Mouse (Mus musculus) heart, adult 18-20 months (tissue): ENCODE measurements around the gene Wwox. TPM values are rescaled to one million over a fixed set of nuclear protein-coding genes. Genes with fewer than 3 reads are reported as not detected.

Experiments
- DNase-seq, 2 experiments: peaks; one replicate each; pipeline ENCODE4 v3.0.0; 2021 to 2022; ENCODE audit warnings: mixed read lengths in 1 of 2
- total RNA-seq, 2 experiments: library from RNA; stranded (reverse); gene quantifications; 2 replicates each; pipeline ENCODE4 v1.2.3; 2021

Gene Wwox
- total RNA-seq, 2 experiments from 2014 or later: 3.8 to 5.3 TPM

- DNase-seq: no peak
Observed at GRCm38 (mm10) chr8:114902584-114902983, 463.1 kb downstream of the Wwox start.

DNA sequence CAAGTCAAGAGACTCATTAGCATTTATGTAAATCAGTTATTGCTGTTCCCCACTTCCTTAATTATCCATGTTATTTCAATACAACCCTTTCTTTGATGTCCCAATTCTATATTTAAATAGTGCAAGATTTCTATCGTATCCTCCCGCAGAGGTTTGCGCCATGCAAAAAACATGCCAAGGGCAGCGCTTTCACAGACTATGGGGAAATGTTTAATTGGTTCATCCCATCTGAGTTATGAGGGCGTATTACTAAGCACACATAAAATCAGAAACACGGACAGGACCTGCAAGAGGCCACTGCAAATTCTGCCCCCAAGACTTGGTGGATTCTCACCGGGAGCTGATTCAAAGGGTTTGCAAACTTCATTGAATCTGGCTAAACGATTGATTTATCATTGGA is 468.6 kb downstream of the Wwox start:
- no peak for DNase-seq

DNA sequence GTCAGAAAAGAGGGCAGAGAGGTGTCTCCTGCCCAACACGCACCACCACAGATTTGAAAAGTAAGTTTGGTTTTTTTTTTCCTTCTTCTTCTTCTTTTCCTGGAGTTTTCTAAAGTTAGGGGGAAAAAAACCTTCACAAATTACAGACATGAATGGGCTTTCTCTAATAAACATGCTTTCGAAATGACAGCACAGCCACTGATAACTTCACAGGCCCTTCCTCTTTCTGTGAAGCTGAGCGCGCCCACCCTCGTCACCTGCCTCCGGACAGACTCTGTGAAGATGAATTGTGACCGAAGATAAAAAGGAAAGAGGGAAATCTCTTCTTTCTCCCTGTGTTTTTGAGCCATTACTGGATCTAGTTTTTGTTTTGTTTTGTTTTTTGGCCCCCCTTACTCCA is 469.1 kb downstream of the Wwox start:
- DNase-seq: no peak

- DNase-seq: no peak
Observed at GRCm38 (mm10) chr8:114909146-114909545, 469.7 kb downstream of the Wwox start.

- no peak for DNase-seq
Observed at GRCm38 (mm10) chr8:114911031-114911580, 471.7 kb downstream of the Wwox start.

DNA sequence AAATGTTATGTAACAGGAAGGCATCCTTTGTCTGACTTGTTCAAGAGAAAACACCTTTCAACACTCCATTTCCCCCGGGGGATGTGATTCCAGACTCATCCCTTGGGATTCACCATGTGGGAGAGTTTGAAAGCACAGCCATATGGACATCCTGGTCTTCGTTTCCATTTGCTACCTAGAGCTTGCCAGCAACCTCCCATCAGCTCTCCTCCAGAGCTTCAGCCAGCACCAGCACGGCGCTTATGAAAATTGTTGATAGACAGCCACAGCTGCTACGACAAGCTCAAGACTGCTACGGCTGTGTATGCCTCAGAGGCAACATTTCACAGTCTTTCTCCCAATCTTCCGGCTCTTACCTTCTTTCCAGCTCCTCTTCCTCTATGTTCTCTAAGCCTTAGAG is 484.2 kb downstream of the Wwox start:
- peak; percentile 28 to 47 for DNase-seq

- DNase-seq: no peak
Observed at GRCm38 (mm10) chr8:114927412-114927811, 488.0 kb downstream of the Wwox start.

DNA sequence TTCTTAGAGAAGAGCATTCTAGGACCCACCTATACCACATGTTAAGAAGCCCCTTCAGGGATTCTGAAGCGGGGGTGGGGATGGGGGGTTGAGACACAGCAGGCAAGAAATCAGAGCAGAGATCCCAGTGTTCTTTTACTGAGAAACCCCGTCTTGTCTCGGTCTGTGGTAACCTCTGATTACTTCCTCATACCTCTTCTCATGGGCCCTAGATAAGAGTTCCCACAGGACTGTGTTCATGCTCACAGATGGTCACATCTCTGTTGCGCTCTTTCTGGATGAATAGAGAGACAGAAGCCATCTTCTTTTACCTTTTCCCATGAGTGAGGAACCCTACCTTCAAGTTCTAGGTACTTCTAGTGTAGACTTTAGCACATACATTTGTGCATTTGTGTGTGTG is 488.5 kb downstream of the Wwox start:
- DNase-seq: no peak

GRCm38 (mm10) chr8:114929597-114929996 is 490.1 kb downstream of the Wwox start:
- DNase-seq: no peak

GRCm38 (mm10) chr8:114932071-114932630 is 492.7 kb downstream of the Wwox start:
- no peak for DNase-seq

DNA sequence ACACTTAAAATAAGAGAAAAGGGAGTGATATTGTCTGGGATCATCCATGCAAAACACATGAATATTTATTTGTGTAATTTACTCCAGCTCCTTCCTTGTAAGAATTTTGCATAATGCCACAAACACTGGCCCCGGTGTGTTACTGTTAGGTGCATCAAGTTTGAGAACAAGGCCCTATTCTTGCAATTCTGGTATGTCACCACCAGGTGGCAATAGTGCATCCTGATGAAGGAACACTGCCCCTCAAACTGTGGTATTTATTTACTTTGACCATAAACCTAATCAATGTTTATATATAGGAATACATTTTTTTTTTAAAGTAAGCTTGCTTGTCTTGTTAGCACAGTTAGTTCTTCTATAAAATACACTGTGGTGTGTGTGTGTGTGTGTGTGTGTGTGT is 493.8 kb downstream of the Wwox start:
- DNase-seq: peak in 1 of 2 experiments; percentile 51

DNA sequence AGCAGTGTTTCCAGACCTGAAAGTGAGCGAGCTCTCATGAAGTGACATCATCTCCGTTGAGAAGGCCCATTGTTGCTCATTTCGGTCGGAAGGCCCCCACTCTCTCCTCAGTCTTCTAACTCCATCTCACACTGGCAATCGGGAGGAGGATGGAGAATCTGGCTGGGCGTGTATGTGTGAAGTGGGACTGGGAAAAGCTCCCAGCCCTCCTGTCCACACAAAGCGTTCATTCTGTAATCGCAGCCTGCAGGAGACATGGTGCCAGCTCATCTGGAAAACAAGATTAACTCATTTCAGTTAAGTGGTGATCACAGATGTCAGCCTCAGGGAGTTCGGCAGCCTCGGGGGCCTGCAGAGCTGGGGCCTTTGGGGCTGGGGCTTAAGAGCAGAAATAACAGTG is 497.4 kb downstream of the Wwox start:
- peak; percentile 10 to 17 for DNase-seq

GRCm38 (mm10) chr8:114939338-114939737 is 499.9 kb downstream of the Wwox start:
- no peak for DNase-seq

- no peak for DNase-seq
Observed at GRCm38 (mm10) chr8:114941096-114941495, 501.6 kb downstream of the Wwox start.

GRCm38 (mm10) chr8:114941644-114942043 is 502.2 kb downstream of the Wwox start:
- DNase-seq: no peak

- DNase-seq: no peak
Observed at GRCm38 (mm10) chr8:114947921-114948320, 508.5 kb downstream of the Wwox start.

DNA sequence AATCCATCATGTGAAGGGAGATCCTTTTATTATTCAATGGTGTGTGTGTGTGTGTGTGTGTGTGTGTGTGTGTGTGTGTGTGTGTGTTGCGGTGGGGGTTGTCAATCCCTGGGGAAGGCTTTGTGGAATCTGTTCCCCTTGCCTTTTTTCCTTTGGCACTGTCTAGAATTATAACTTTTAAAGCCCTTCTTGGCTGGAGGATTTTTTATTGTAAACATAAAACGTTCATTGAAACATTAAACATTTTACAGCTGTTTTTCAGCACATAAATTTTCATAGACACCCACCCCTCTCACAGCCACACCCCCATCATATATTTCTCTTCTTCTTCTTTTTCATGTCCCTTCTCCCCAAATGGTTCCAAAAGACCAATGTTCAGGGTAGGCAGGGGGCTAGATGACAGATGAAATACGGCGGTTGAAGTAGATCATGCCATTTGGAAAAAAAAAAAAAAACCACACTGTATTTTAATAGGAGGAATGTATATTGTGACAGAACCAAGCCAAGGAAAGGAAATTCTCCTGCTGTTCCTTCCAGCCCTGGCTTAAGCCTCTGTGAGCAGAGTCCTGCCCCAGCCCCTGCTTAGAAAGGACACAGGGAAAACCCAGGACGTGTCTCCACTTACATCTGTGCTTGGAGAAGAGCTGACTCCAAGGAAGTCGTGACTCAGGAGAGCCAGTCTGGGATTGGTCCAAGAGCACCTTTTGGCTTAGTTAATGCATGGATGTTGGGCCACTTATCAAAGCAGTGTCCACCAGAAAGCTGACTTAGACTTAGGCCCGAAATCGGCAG is 517.1 kb downstream of the Wwox start:
- no peak for DNase-seq

- DNase-seq: no peak
Observed at GRCm38 (mm10) chr8:114958437-114959107, 519.1 kb downstream of the Wwox start.

DNA sequence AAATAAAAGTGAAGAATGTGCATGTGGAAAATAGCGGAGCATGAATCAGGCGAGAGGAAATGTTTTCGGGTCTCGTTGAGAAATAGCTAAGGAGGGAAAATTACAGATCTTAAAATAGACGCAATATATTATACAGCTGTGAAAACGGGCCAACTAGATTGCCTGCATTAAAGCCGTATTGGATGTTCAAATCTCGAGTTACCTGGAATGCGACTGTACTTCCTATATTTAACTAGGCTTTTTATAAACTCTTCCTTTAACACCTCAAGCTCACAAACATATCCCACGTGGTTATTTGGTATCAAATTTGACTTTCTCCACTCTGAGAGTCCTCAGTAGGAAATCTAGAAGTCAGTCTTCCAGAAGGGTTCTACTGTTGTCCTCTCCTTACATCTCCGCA is 520.0 kb downstream of the Wwox start:
- DNase-seq: no peak

- no peak for DNase-seq
Observed at GRCm38 (mm10) chr8:114962494-114962893, 523.0 kb downstream of the Wwox start.

GRCm38 (mm10) chr8:114963282-114963681 is 523.8 kb downstream of the Wwox start:
- peak in 1 of 2 experiments; percentile 14 for DNase-seq

DNA sequence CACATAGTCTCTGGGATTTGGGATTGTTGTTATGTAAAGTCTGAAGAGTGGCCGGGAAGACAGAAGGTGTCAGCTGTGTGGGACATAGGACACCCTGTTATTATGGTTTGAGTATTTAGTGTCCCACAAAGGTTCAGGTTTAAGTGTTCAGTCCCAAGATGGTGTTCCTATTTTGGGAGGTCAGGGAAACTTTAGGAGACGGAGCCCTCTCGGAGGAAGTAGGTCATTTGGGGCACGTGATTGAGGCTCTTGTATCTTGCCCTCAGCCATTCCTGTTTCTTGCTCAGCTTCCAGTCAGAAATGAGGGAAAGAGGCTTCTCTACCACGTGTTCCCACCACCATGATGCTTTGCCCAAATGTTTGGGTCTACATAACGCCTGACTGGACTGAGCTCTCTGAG is 524.8 kb downstream of the Wwox start:
- DNase-seq: no peak

- no peak for DNase-seq
Observed at GRCm38 (mm10) chr8:114968842-114969241, 529.4 kb downstream of the Wwox start.
